Mouse (Mus musculus) layer of hippocampus, adult 2 months (tissue): ENCODE data around the gene Ccdc175. TPM values are rescaled to one million over a fixed set of nuclear protein-coding genes. Genes with fewer than 3 reads are reported as not detected.

Source experiments
- DNase-seq, 2 experiments: peaks; one replicate each; pipeline ENCODE4 v3.0.0; 2022; ENCODE audit warnings: low spot score in 2 of 2
- H3K27ac ChIP-seq: fragments of 200-600 bp; 2 replicates; pipeline ENCODE4 v1.8.1; 2022
- H3K4me3 ChIP-seq: fragments of 200-600 bp; 2 replicates; pipeline ENCODE4 v1.8.1; 2022; ENCODE audit warnings: mild to moderate bottlenecking
- CTCF ChIP-seq: fragments of 200-600 bp; conservative IDR thresholded peaks from 2 replicates; pipeline ENCODE4 v1.8.1; 2022; ENCODE audit warnings: antibody characterized with exemption, mild to moderate bottlenecking, moderate library complexity
- total RNA-seq, 2 experiments: library from RNA; stranded (reverse); gene quantifications; 2 replicates each; pipeline ENCODE4 v1.2.3; 2021

Ccdc175 gene
- total RNA-seq, 2 experiments from 2014 or later: not detected

GRCm38 (mm10) chr12:72179561-72179960 is 5.3 kb downstream of the Ccdc175 start:
- TF ChIP-seq CTCF: no peak
- Histone ChIP-seq H3K4me3 (no peak overlapping the region), H3K27ac (no peak overlapping the region)
- no peak for DNase-seq

- Histone ChIP-seq H3K27ac (no peak overlapping the region), H3K4me3 (no peak overlapping the region)
- TF ChIP-seq CTCF: no peak
- no peak for DNase-seq
These were observed 6.5 kb downstream of the Ccdc175 start for GRCm38 (mm10) chr12:72178322-72178721.

GRCm38 (mm10) chr12:72158421-72158820 is 26.4 kb downstream of the Ccdc175 start:
- peak in 1 of 2 experiments; percentile 36 for DNase-seq
- no peak for TF ChIP-seq CTCF

DNA sequence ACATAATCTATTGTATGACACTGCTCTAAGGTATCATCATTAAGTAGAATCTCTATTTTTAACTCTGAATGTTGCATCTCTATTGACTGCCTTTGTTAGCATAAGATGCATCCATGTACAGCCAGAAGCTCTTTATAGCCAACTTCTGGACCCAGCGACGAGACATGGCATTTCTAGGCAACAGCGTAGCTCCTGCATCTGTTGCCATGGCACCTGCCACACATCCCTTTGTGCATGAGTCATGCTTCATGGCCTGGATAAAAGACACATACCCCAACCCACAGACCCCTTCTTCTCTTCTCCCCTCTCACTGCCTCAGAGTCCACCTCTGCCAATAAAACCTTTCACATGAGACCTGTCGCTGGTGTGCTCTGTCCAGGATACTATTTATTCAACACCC is 34.0 kb downstream of the Ccdc175 start:
- DNase-seq: peak; percentile 34 to 35
- Histone ChIP-seq H3K27ac (peak overlapping the region; percentile 80), H3K4me3 (no peak overlapping the region)
- no peak for TF ChIP-seq CTCF

More at GRCm38 (mm10) chr12:72158421-72158820, 26.4 kb downstream of the Ccdc175 start:
- H3K27ac ChIP-seq: peak overlapping the region; percentile 51; the same call in 1 of the 2 replicates
- peak overlapping the region; percentile 26 for H3K4me3 ChIP-seq

- H3K4me3 ChIP-seq: no peak overlapping the region
- TF ChIP-seq CTCF: no peak
- no peak for DNase-seq
- H3K27ac ChIP-seq: no peak overlapping the region
These were observed 55.6 kb downstream of the Ccdc175 start for GRCm38 (mm10) chr12:72129203-72129602.

DNA sequence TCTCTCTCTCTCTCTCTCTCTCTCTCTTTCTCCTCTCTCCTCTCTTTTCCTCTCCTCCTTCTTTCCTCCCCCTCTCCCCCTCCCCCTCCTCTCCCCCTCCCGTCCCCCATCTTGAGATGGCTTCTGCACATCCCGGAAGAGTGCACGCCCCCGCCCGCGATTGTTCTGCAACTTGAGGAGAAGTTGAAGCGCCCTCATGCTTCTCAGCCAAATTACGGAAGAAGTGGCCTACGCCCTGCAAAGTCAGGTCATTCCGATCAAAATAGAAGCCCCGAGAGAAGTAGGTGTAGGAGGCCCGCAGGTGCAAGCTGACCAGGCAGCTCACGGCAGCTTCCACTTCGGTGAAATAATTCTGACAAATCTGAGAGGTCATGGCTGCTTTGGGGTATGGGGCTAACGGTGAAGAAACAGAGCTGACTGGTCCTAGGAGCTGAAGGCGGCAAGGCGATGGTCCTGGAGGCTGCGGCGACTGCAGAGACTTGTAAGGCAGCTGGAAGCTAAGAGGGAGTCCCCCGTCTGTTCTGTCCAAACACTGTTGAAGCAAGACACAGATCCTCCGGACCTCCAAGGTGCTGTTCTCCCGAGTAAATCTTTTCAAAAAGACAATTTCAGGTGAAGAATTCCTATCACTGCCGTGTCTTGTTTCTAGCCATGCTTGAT is 69.0 kb downstream of the Ccdc175 start:
- Histone ChIP-seq H3K27ac (no peak overlapping the region), H3K4me3 (no peak overlapping the region)
- no peak for DNase-seq
- no peak for TF ChIP-seq CTCF

- no peak for DNase-seq
- Histone ChIP-seq H3K4me3 (no peak overlapping the region), H3K27ac (no peak overlapping the region)
- TF ChIP-seq CTCF: 0 out of 2 replicates have a peak, but pooled peaks have one; percentile 4
These were observed 69.7 kb downstream of the Ccdc175 start for GRCm38 (mm10) chr12:72115126-72115525.

DNA sequence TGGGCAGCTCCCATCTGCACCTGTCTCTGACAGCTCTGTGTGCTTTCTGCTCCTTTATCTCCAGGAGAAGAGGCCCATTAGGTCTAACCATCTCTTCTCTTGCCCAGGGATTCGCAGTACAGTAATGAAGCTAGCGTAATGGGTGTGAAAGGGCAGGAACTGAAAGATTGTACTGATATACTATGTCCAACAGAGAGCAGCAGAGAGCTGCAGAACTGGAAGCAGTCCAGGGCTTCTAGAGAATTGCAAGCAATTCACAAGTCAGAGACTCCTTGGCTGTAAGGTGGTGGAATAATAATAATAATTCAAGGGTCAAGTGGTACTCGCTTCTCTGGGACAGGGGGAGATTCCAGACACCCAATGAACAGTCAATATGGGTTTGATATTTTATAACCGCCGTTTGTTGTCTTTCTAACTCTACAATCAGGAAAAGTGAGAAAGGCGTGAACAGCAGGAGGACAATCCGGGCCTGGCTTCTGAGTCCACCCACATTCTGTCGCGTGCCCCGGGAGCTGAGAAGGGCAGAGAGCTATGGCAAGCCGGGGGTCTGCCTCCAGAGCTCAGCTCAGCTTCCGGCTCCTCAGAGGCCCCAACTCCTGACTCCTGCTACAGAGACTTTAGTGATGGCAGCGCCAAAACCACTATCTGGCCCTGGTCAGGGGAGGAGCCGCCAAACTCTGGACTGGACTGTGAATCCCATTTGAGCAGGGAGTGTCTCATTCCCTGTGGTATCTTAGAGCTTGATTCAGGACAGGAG is 80.1 kb downstream of the Ccdc175 start:
- Histone ChIP-seq H3K4me3 (no peak overlapping the region), H3K27ac (no peak overlapping the region)
- TF ChIP-seq CTCF: peak; percentile 93
- DNase-seq: peak; percentile 79

DNA sequence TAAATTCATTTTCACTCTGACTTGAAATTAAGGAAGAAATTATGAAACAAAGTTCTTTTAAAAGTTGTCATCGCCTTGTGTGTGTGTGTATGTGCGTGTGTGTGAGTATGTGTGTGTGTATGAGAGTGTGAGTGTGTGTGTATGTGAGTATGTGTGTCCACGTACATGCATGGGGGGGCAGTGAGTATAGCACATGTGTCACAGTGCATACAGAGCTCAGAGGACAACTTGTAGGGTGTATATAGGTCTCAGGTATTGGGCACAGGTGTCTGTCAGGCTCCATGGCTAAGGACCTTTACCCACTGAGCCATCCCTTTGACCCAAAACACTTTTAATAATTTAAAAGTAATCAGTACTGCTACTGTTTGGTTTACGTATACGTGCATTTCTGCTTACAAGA is 80.8 kb downstream of the Ccdc175 start:
- no peak for DNase-seq
- no peak for TF ChIP-seq CTCF
- H3K27ac ChIP-seq: no peak overlapping the region
- no peak overlapping the region for H3K4me3 ChIP-seq

GRCm38 (mm10) chr12:72102776-72103175 is 82.1 kb downstream of the Ccdc175 start:
- no peak for DNase-seq
- Histone ChIP-seq H3K4me3 (no peak overlapping the region), H3K27ac (no peak overlapping the region)
- TF ChIP-seq CTCF: no peak

DNA sequence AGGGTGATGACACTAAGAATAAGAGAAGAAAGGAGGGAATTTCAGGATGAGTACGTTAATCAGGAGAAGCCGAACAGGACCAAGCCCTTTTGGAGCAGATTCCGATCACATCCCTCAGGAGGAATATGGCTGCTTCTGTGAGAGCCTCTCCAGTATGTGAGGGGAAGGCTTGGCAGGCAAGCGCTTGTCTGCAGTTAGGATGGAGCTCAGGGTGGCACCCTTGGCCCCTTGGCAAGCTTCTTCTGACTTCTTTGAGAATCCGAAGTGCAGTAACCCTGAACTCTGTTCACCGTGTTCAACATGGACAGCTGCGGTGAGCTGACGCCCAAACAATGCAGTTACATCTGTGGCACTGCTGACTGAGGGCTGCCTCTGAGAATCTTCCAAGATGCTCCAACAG is 87.9 kb downstream of the Ccdc175 start:
- H3K4me3 ChIP-seq: no peak overlapping the region
- DNase-seq: no peak
- no peak for TF ChIP-seq CTCF
- H3K27ac ChIP-seq: no peak overlapping the region

DNA sequence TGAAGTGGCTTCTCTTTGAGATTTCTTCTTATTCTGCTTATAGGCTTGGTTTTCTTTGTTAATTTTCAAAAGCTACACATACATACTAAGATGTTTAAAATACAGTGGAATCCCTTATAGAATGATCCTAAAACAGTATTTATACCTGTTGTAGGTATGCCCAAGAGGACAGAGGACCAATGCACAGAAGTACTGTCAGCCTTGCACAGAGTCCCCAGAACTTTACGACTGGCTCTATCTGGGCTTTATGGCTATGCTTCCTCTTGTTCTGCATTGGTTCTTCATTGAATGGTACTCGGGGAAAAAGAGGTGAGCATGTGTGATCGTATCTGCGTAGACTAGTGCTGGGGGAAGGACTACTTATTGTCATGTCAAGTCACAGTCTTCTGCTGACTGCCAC is 95.0 kb downstream of the Ccdc175 start:
- H3K4me3 ChIP-seq: no peak overlapping the region
- TF ChIP-seq CTCF: no peak
- no peak overlapping the region for H3K27ac ChIP-seq
- DNase-seq: no peak

GRCm38 (mm10) chr12:72086166-72086825 is 98.5 kb downstream of the Ccdc175 start:
- TF ChIP-seq CTCF: no peak
- DNase-seq: no peak
- Histone ChIP-seq H3K27ac (peak overlapping the region; percentile 95), H3K4me3 (peak overlapping the region; percentile 59)
